10 mouse cellular contexts compared by ENCODE assay signal in genomic region chr4:133022217-133022616, GRCm38 (mm10). TPM values are rescaled to one million over a fixed set of nuclear protein-coding genes. Genes with fewer than 3 reads are reported as not detected.
DNase-seq lines count a peak whose midpoint lies in the region; ATAC-seq and TF ChIP-seq lines count a peak whose summit lies in the region.
"Had no signal": no experiment of that assay in that cellular context is flagged by ENCODE, and none has a peak within 500 bp of the region (broad histone marks: within the 10 kb centered on the region; RNA-seq: fewer than 3 reads in every experiment).

No protein-coding gene starts in this region.

- TF ChIP-seq EP300 in stomach, postnatal 0 days (optimal IDR thresholded peaks at IDR 0.05), result no peak

- no peaks in the 10 kb centered on the region for H3K36me3 ChIP-seq in heart, embryonic 11.5 days (ENCODE audit: control insufficient read depth, insufficient read depth, low read length)
- no peaks in the 10 kb centered on the region for H3K36me3 ChIP-seq in stomach, embryonic 15.5 days
- no peaks in the 10 kb centered on the region for H3K36me3 ChIP-seq in stomach, postnatal 0 days (ENCODE audit: control insufficient read depth, insufficient read depth, low read length)
- no peaks in the 10 kb centered on the region; the same call in 1 of the 2 replicates for H3K36me3 ChIP-seq in limb, embryonic 11.5 days (ENCODE audit: control insufficient read depth, insufficient read depth, low read length)
- no peaks in the 10 kb centered on the region for H3K36me3 ChIP-seq in stomach, embryonic 16.5 days (ENCODE audit: control insufficient read depth, insufficient read depth, low read length)

- no peak for TF ChIP-seq CTCF in stomach, postnatal 0 days (IDR thresholded peaks at IDR 0.05; ENCODE audit: low read depth)

- H3K27ac ChIP-seq in heart, embryonic 11.5 days (ENCODE audit: low read depth, low read length), result 0 out of 2 replicates have a peak overlapping the region, but pooled peaks have one; percentile 22
- H3K27ac ChIP-seq in stomach, embryonic 15.5 days, result 0 out of 2 replicates have a peak overlapping the region, but pooled peaks have one; percentile 13
- no peak overlapping the region for H3K27ac ChIP-seq in stomach, postnatal 0 days (replicated peaks)
- peak overlapping the region; percentile 36; the same call in 1 of the 2 replicates for H3K27ac ChIP-seq in limb, embryonic 11.5 days (replicated peaks; ENCODE audit: low read depth, low read length)
- H3K27ac ChIP-seq in stomach, embryonic 16.5 days (ENCODE audit: low read length), result peak overlapping the region; percentile 4; the same call in 1 of the 2 replicates

- peak overlapping the region; percentile 59 for H3K9ac ChIP-seq in heart, embryonic 11.5 days (ENCODE audit: low read depth, low read length)
- no peak overlapping the region for H3K9ac ChIP-seq in stomach, embryonic 15.5 days
- H3K9ac ChIP-seq in stomach, postnatal 0 days (ENCODE audit: low read length), result no peak overlapping the region
- H3K9ac ChIP-seq in limb, embryonic 11.5 days (ENCODE audit: low read length), result peak overlapping the region; percentile 17; the same call in 1 of the 2 replicates
- peak overlapping the region; percentile 47; the same call in 1 of the 2 replicates for H3K9ac ChIP-seq in stomach, embryonic 16.5 days (ENCODE audit: low read length)

- H3K4me3 ChIP-seq in heart, embryonic 11.5 days (ENCODE audit: low read depth, low read length), result peak overlapping the region; percentile 3; the same call in 1 of the 2 replicates
- no peak overlapping the region for H3K4me3 ChIP-seq in stomach, embryonic 15.5 days (replicated peaks)
- H3K4me3 ChIP-seq in stomach, postnatal 0 days (ENCODE audit: low read depth, low read length), result no peak overlapping the region
- peak overlapping the region; percentile 6; the same call in 1 of the 2 replicates for H3K4me3 ChIP-seq in limb, embryonic 11.5 days (ENCODE audit: low read depth, low read length)
- no peak overlapping the region for H3K4me3 ChIP-seq in stomach, embryonic 16.5 days (replicated peaks; ENCODE audit: low read length)

- no peak for DNase-seq in heart, postnatal 10 days
- no peak for DNase-seq in stomach, postnatal 0 days (ENCODE audit: low spot score)
- peak; percentile 44 for DNase-seq in limb, embryonic 11.5 days (ENCODE audit: low spot score)
- no peak for DNase-seq in adrenal gland, postnatal 25 days
- DNase-seq: gastrocnemius, postnatal 36 days; lung, adult 18-20 months had no signal

- H3K9me3 ChIP-seq in heart, embryonic 11.5 days (replicated peaks; ENCODE audit: control insufficient read depth, low read length), result no peaks in the 10 kb centered on the region
- H3K9me3 ChIP-seq in stomach, embryonic 15.5 days, result no peaks in the 10 kb centered on the region
- H3K9me3 ChIP-seq in stomach, postnatal 0 days (ENCODE audit: control insufficient read depth, low read length), result no peaks in the 10 kb centered on the region
- no peaks in the 10 kb centered on the region for H3K9me3 ChIP-seq in limb, embryonic 11.5 days (ENCODE audit: control insufficient read depth, low read length)
- no peaks in the 10 kb centered on the region for H3K9me3 ChIP-seq in stomach, embryonic 16.5 days (replicated peaks; ENCODE audit: control insufficient read depth, low read length)

- H3K4me2 ChIP-seq in heart, embryonic 11.5 days, result peak overlapping the region; percentile 29
- H3K4me2 ChIP-seq in stomach, embryonic 15.5 days, result peak overlapping the region; percentile 3; the same call in 1 of the 2 replicates
- H3K4me2 ChIP-seq in stomach, postnatal 0 days (replicated peaks; ENCODE audit: low read depth), result no peak overlapping the region
- H3K4me2 ChIP-seq in limb, embryonic 11.5 days (ENCODE audit: low read depth, severe bottlenecking), result peak overlapping the region; percentile 31
- no peak overlapping the region for H3K4me2 ChIP-seq in stomach, embryonic 16.5 days (ENCODE audit: low read depth, low read length)

- 25% methylated on average over 14 of the region's 14 CpGs for WGBS in heart, embryonic 11.5 days (ENCODE audit: insufficient replicate concordance)
- 33% methylated on average over 14 of the region's 14 CpGs for WGBS in stomach, embryonic 15.5 days
- WGBS in stomach, postnatal 0 days, result 60% methylated on average over 13 of the region's 14 CpGs
- WGBS in limb, embryonic 11.5 days, result 18% methylated on average over 14 of the region's 14 CpGs
- 41% methylated on average over 14 of the region's 14 CpGs for WGBS in stomach, embryonic 16.5 days

- no peaks in the 10 kb centered on the region for H3K27me3 ChIP-seq in heart, embryonic 11.5 days (ENCODE audit: control insufficient read depth, insufficient read depth, low read length)
- no peaks in the 10 kb centered on the region for H3K27me3 ChIP-seq in stomach, embryonic 15.5 days (replicated peaks)
- no peaks in the 10 kb centered on the region for H3K27me3 ChIP-seq in stomach, postnatal 0 days (ENCODE audit: control insufficient read depth, insufficient read depth, low read length)
- H3K27me3 ChIP-seq in limb, embryonic 11.5 days (ENCODE audit: control insufficient read depth, insufficient read depth, low read length), result no peaks in the 10 kb centered on the region
- no peaks in the 10 kb centered on the region for H3K27me3 ChIP-seq in stomach, embryonic 16.5 days (ENCODE audit: control insufficient read depth, insufficient read depth, low read length)

- intact Hi-C loops in heart, postnatal 10 days (cut with DNase I), result no loop called here

- ATAC-seq in heart, embryonic 11.5 days (replicated peaks; ENCODE audit: insufficient number of reproducible peaks, low FRiP score, low TSS enrichment), result no peak
- ATAC-seq in stomach, embryonic 15.5 days (ENCODE audit: insufficient read depth, low FRiP score, low read depth), result no peak
- ATAC-seq in stomach, postnatal 0 days (ENCODE audit: low FRiP score, low TSS enrichment), result no peak
- ATAC-seq in limb, embryonic 11.5 days (ENCODE audit: insufficient number of reproducible peaks, low FRiP score, low TSS enrichment, low read depth), result no peak
- no peak for ATAC-seq in stomach, embryonic 16.5 days (ENCODE audit: insufficient read depth, low FRiP score)
- ATAC-seq in monocyte, adult 5-6 weeks (replicated peaks; ENCODE audit: insufficient number of reproducible peaks, low FRiP score, low TSS enrichment, poor library complexity, severe bottlenecking), result no peak

- H3K4me1 ChIP-seq in heart, embryonic 11.5 days (ENCODE audit: control insufficient read depth, insufficient read depth, low read length), result peaks cover 94% of the 10 kb centered on the region
- H3K4me1 ChIP-seq in stomach, embryonic 15.5 days, result peaks cover 84% of the 10 kb centered on the region
- peaks cover 31% of the 10 kb centered on the region for H3K4me1 ChIP-seq in stomach, postnatal 0 days (replicated peaks; ENCODE audit: control insufficient read depth, insufficient read depth)
- peaks cover 81% of the 10 kb centered on the region for H3K4me1 ChIP-seq in limb, embryonic 11.5 days (ENCODE audit: control insufficient read depth, insufficient read depth, low read length)
- H3K4me1 ChIP-seq in stomach, embryonic 16.5 days (ENCODE audit: control insufficient read depth, insufficient read depth, low read length), result peaks cover 82% of the 10 kb centered on the region

RNA-seq across cellular contexts. Expression of gene Ahdc1, which starts 11.2 kb away (rescaled TPM):
- polyA plus RNA-seq in heart, embryonic 11.5 days (2014; fragmentation: Nextera tagmentation; extraction: Ambion mirVana), result 7.0 and 9.1 TPM in 2 replicates
- 10 to 100 TPM; 54.0 to 63.0 TPM for total RNA-seq in heart, postnatal 10 days (2021)
- polyA plus RNA-seq in stomach, embryonic 15.5 days (2015; fragmentation: Nextera tagmentation; extraction: Ambion mirVana), result 8.2 and 9.3 TPM in 2 replicates
- 2.8 and 3.2 TPM in 2 replicates for polyA plus RNA-seq in stomach, postnatal 0 days (2015; fragmentation: Nextera tagmentation; extraction: Ambion mirVana)
- polyA plus RNA-seq in limb, embryonic 11.5 days (2014; fragmentation: Nextera tagmentation; extraction: Ambion mirVana), result 10.2 and 10.5 TPM in 2 replicates
- 4.9 and 7.1 TPM in 2 replicates for polyA plus RNA-seq in stomach, embryonic 16.5 days (2015; fragmentation: Nextera tagmentation; extraction: Ambion mirVana)
- total RNA-seq in adrenal gland, postnatal 25 days (2021), result 91.4 and 96.4 TPM in 2 replicates
- 2.8 to 13.7 TPM (median 3.3 TPM) in 3 replicates for total RNA-seq in monocyte, adult 5-6 weeks (2017)

RNA-seq across cellular contexts. Expression of gene Fgr, which starts 48.3 kb away (rescaled TPM):
- 0.40 and 0.63 TPM in 2 replicates for polyA plus RNA-seq in heart, embryonic 11.5 days (2014; fragmentation: Nextera tagmentation; extraction: Ambion mirVana)
- under 1 TPM; 0.19 to 0.40 TPM for total RNA-seq in heart, postnatal 10 days (2021)
- polyA plus RNA-seq in stomach, embryonic 15.5 days (2015; fragmentation: Nextera tagmentation; extraction: Ambion mirVana), result 1.6 TPM in 2 replicates
- polyA plus RNA-seq in stomach, postnatal 0 days (2015; fragmentation: Nextera tagmentation; extraction: Ambion mirVana), result 0.15 and 0.18 TPM in 2 replicates
- polyA plus RNA-seq in limb, embryonic 11.5 days (2014; fragmentation: Nextera tagmentation; extraction: Ambion mirVana), result 0.17 and 0.35 TPM in 2 replicates
- 1.2 and 1.8 TPM in 2 replicates for polyA plus RNA-seq in stomach, embryonic 16.5 days (2015; fragmentation: Nextera tagmentation; extraction: Ambion mirVana)
- 0.33 TPM in 1 of 2 replicates, not detected in the other for total RNA-seq in adrenal gland, postnatal 25 days (2021)
- total RNA-seq in monocyte, adult 5-6 weeks (2017), result 266 TPM in 3 replicates

Comparison
In these comparisons a context has a peak if more than half of its experiments do, and no peak if none do; other contexts are left out.
1. H3K4me2 ChIP-seq: peak in heart, embryonic 11.5 days (single experiment), stomach, embryonic 15.5 days (single experiment) and limb, embryonic 11.5 days (single experiment); none in stomach, postnatal 0 days (single experiment) and stomach, embryonic 16.5 days (single experiment).
2. H3K9ac ChIP-seq: peak in heart, embryonic 11.5 days (single experiment), limb, embryonic 11.5 days (single experiment) and stomach, embryonic 16.5 days (single experiment); none in stomach, embryonic 15.5 days (single experiment) and stomach, postnatal 0 days (single experiment).
3. H3K4me3 ChIP-seq: peak in heart, embryonic 11.5 days (single experiment) and limb, embryonic 11.5 days (single experiment); none in stomach, embryonic 15.5 days (single experiment), stomach, postnatal 0 days (single experiment) and stomach, embryonic 16.5 days (single experiment).